Mouse (Mus musculus) small intestine, adult 2 months (tissue): ENCODE data around the gene Dctn3.
"Not testable (repeated sequence)": the region's sequence is repeated elsewhere in the genome, so short reads cannot be mapped to it uniquely, and the experiment has no call there.

ENCODE experiments used
- CTCF ChIP-seq: fragments of 200-500 bp; IDR thresholded peaks from 2 replicates; pipeline ENCODE4 v1.5.1; 2012; ENCODE audit warnings: low read depth, mild to moderate bottlenecking, control low read depth, inconsistent platforms, low read length, moderate library complexity, mixed read lengths; ENCODE audit not compliant: insufficient replicate concordance, insufficient read length; ENCODE audit errors: extremely low read depth
- POLR2A ChIP-seq: fragments of 200-500 bp; IDR thresholded peaks from 2 replicates; pipeline ENCODE4 v1.6.1; 2012; ENCODE audit warnings: low read depth, mild to moderate bottlenecking, control low read depth, inconsistent platforms, low read length, moderate library complexity

DNA sequence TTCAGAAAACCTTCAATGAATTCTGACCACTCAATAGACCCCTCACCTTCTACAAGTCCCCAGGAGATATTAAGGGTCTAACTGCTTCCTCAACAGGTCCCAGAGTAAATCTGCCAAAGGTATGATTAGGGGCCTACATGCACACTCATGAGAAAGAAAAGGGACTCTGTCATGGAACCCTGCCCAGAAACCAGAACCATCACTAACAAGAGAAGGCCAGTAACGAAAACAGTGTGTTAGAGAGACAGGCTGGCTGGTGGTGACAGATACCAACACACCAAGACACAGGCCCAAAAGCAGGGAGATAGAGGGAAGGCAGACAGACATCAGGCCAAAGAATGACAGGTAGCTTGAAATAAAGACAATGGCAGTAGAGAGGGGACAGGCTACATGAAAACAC, 34.4 kb downstream of the Dctn3 start:
- TF ChIP-seq CTCF, POLR2A: not testable (repeated sequence)
